Mouse (Mus musculus) midbrain, embryonic 16.5 days (tissue): ENCODE data around the gene Prr12. TPM values are rescaled to one million over a fixed set of nuclear protein-coding genes. Genes with fewer than 3 reads are reported as not detected.
A peak's percentile ranks its signal among the peaks of the same experiment; 100 is the strongest.

ENCODE experiments used
- ATAC-seq: fragments of 200-750 bp; cut with Nextera tagmentation; 2 replicates; pipeline ENCODE4 v1.8.0; 2017; ENCODE audit warnings: moderate TSS enrichment
- H3K27ac ChIP-seq: fragments of 300-500 bp; sonication (generic); 2 replicates; pipeline ENCODE4 v1.5.1; 2014; ENCODE audit warnings: mild to moderate bottlenecking, low read length, mixed read lengths
- H3K27me3 ChIP-seq: fragments of 300-500 bp; sonication (generic); 2 replicates; pipeline ENCODE4 v1.6.1; 2014; ENCODE audit warnings: low read depth, low read length, mixed read lengths; ENCODE audit not compliant: control insufficient read depth, insufficient read depth
- H3K36me3 ChIP-seq: fragments of 300-500 bp; sonication (generic); 2 replicates; pipeline ENCODE4 v1.6.1; 2014; ENCODE audit warnings: mild to moderate bottlenecking, low read length, moderate library complexity, mixed read lengths; ENCODE audit not compliant: control insufficient read depth, insufficient read depth
- H3K4me1 ChIP-seq: fragments of 300-500 bp; sonication (generic); 2 replicates; pipeline ENCODE4 v1.6.1; 2014; ENCODE audit warnings: mild to moderate bottlenecking, low read length, mixed read lengths; ENCODE audit not compliant: control insufficient read depth, insufficient read depth
- H3K4me2 ChIP-seq: fragments of 300-500 bp; sonication (generic); 2 replicates; pipeline ENCODE4 v1.6.1; 2014; ENCODE audit warnings: mild to moderate bottlenecking, low read length, mixed read lengths
- H3K4me3 ChIP-seq: fragments of 300-500 bp; sonication (generic); 2 replicates; pipeline ENCODE4 v1.5.1; 2014; ENCODE audit warnings: low read depth, mild to moderate bottlenecking, low read length, moderate library complexity, mixed read lengths
- H3K9ac ChIP-seq: fragments of 300-500 bp; sonication (generic); 2 replicates; pipeline ENCODE4 v1.6.1; 2014; ENCODE audit warnings: low read depth, low read length, mixed read lengths
- H3K9me3 ChIP-seq: fragments of 300-500 bp; sonication (generic); replicated peaks from 2 replicates; pipeline ENCODE4 v1.6.1; 2014; ENCODE audit warnings: mild to moderate bottlenecking, low read length, mixed read lengths; ENCODE audit not compliant: control insufficient read depth, poor library complexity, severe bottlenecking
- WGBS: fragments of 180-500 bp; shearing (Covaris S2); extraction: QIAGEN DNeasy Blood & Tissue Kit; methylation state at CpG from one replicate; pipeline ENCODE4 v1.1.7; 2014; 5-methylcytosine and 5-hydroxymethylcytosine counted together
- polyA plus RNA-seq: library from polyadenylated mRNA; unstranded; fragments of >200 nt; fragmentation: Nextera tagmentation; extraction: Ambion mirVana; gene quantifications from 2 replicates; pipeline ENCODE4 v1.2.1, GENCODE M21; 2015

Gene Prr12
- polyA plus RNA-seq, 1 experiment from 2014 or later: 13.6 TPM

- 2% methylated on average over 20 of the region's 20 CpGs for WGBS
- ATAC-seq: no peak
- peak overlapping the region; percentile 81 for H3K27ac ChIP-seq
- no peaks in the 10 kb centered on the region for H3K9me3 ChIP-seq
- peaks cover 23% of the 10 kb centered on the region for H3K4me1 ChIP-seq
- no peaks in the 10 kb centered on the region for H3K27me3 ChIP-seq
- H3K36me3 ChIP-seq: peaks cover 21% of the 10 kb centered on the region
- H3K4me2 ChIP-seq: peak overlapping the region; percentile 75
- H3K9ac ChIP-seq: peak overlapping the region; percentile 98
- H3K4me3 ChIP-seq: peak overlapping the region; percentile 93
These were observed 37.2 kb downstream of the Prr12 start for GRCm38 (mm10) chr7:45015344-45015956.

GRCm38 (mm10) chr7:45014096-45014451 lies 38.6 kb downstream of the Prr12 start:
- Histone ChIP-seq H3K9me3 (no peaks in the 10 kb centered on the region), H3K27me3 (no peaks in the 10 kb centered on the region), H3K9ac (no peak overlapping the region), H3K4me2 (no peak overlapping the region), H3K4me1 (peaks cover 23% of the 10 kb centered on the region), H3K27ac (no peak overlapping the region), H3K36me3 (peaks cover 25% of the 10 kb centered on the region), H3K4me3 (no peak overlapping the region)
- WGBS: 93% methylated on average over 3 of the region's 3 CpGs
- no peak for ATAC-seq

GRCm38 (mm10) chr7:45013366-45014095 lies 39.1 kb downstream of the Prr12 start:
- Histone ChIP-seq H3K36me3 (peaks cover 29% of the 10 kb centered on the region), H3K27ac (no peak overlapping the region), H3K9ac (no peak overlapping the region), H3K9me3 (no peaks in the 10 kb centered on the region), H3K4me1 (peaks cover 23% of the 10 kb centered on the region), H3K4me2 (no peak overlapping the region), H3K27me3 (no peaks in the 10 kb centered on the region), H3K4me3 (no peak overlapping the region)
- ATAC-seq: no peak
- 95% methylated on average over 16 of the region's 16 CpGs for WGBS

- no peak overlapping the region for H3K9ac ChIP-seq
- H3K4me3 ChIP-seq: no peak overlapping the region
- ATAC-seq: no peak
- no peak overlapping the region for H3K4me2 ChIP-seq
- no peak overlapping the region for H3K27ac ChIP-seq
- peaks cover 36% of the 10 kb centered on the region for H3K36me3 ChIP-seq
- WGBS: 86% methylated on average over 4 of the region's 4 CpGs
- peaks cover 21% of the 10 kb centered on the region for H3K4me1 ChIP-seq
- H3K9me3 ChIP-seq: no peaks in the 10 kb centered on the region
- H3K27me3 ChIP-seq: no peaks in the 10 kb centered on the region
These were observed 39.9 kb downstream of the Prr12 start for GRCm38 (mm10) chr7:45012824-45013223.

GRCm38 (mm10) chr7:45012011-45012410 lies 40.7 kb downstream of the Prr12 start:
- peaks cover 44% of the 10 kb centered on the region for H3K36me3 ChIP-seq
- WGBS: 98% methylated on average over 6 of the region's 6 CpGs
- H3K4me2 ChIP-seq: no peak overlapping the region
- no peak overlapping the region for H3K4me3 ChIP-seq
- H3K27me3 ChIP-seq: no peaks in the 10 kb centered on the region
- no peak overlapping the region for H3K9ac ChIP-seq
- no peak for ATAC-seq
- peaks cover 15% of the 10 kb centered on the region for H3K4me1 ChIP-seq
- H3K9me3 ChIP-seq: no peaks in the 10 kb centered on the region
- no peak overlapping the region for H3K27ac ChIP-seq

- no peak for ATAC-seq
- peaks cover 70% of the 10 kb centered on the region for H3K36me3 ChIP-seq
- 93% methylated on average over 19 of the region's 19 CpGs for WGBS
- H3K9ac ChIP-seq: no peak overlapping the region
- no peaks in the 10 kb centered on the region for H3K9me3 ChIP-seq
- H3K4me2 ChIP-seq: no peak overlapping the region
- H3K4me1 ChIP-seq: no peaks in the 10 kb centered on the region; the same call in 1 of the 2 replicates
- no peaks in the 10 kb centered on the region for H3K27me3 ChIP-seq
- H3K4me3 ChIP-seq: no peak overlapping the region
- no peak overlapping the region for H3K27ac ChIP-seq
These were observed 44.3 kb downstream of the Prr12 start for GRCm38 (mm10) chr7:45008411-45008810.

GRCm38 (mm10) chr7:45007846-45008245 lies 44.8 kb downstream of the Prr12 start:
- no peaks in the 10 kb centered on the region for H3K27me3 ChIP-seq
- no peak for ATAC-seq
- H3K9me3 ChIP-seq: no peaks in the 10 kb centered on the region
- H3K4me1 ChIP-seq: no peaks in the 10 kb centered on the region; the same call in 1 of the 2 replicates
- no peak overlapping the region for H3K4me3 ChIP-seq
- H3K4me2 ChIP-seq: no peak overlapping the region
- H3K36me3 ChIP-seq: peaks cover 73% of the 10 kb centered on the region
- no peak overlapping the region for H3K27ac ChIP-seq
- WGBS: 97% methylated on average over 30 of the region's 30 CpGs
- H3K9ac ChIP-seq: no peak overlapping the region

- Histone ChIP-seq H3K4me1 (no peaks in the 10 kb centered on the region), H3K4me3 (no peak overlapping the region), H3K4me2 (no peak overlapping the region), H3K27ac (no peak overlapping the region), H3K9me3 (no peaks in the 10 kb centered on the region), H3K36me3 (peaks cover 71% of the 10 kb centered on the region), H3K9ac (no peak overlapping the region), H3K27me3 (no peaks in the 10 kb centered on the region)
- ATAC-seq: no peak
- WGBS: 95% methylated on average over 29 of the region's 29 CpGs
These were observed 45.5 kb downstream of the Prr12 start for GRCm38 (mm10) chr7:45007141-45007540.

- Histone ChIP-seq H3K9ac (no peak overlapping the region), H3K4me2 (no peak overlapping the region), H3K27me3 (no peaks in the 10 kb centered on the region), H3K27ac (no peak overlapping the region), H3K9me3 (no peaks in the 10 kb centered on the region), H3K36me3 (peaks cover 71% of the 10 kb centered on the region), H3K4me3 (no peak overlapping the region), H3K4me1 (no peaks in the 10 kb centered on the region)
- WGBS: 94% methylated on average over 12 of the region's 12 CpGs
- no peak for ATAC-seq
These were observed 46.2 kb downstream of the Prr12 start for GRCm38 (mm10) chr7:45006503-45006902.
